Mouse (Mus musculus): ENCODE data around the gene Cyp4f13. TPM values are rescaled to one million over a fixed set of nuclear protein-coding genes. Genes with fewer than 3 reads are reported as not detected.

The Cyp4f13 gene
- total RNA-seq, 1 experiment = 15.2 TPM

- Histone ChIP-seq H3K36me3 (ENCODE audit: control insufficient read depth, insufficient read depth, low read length, poor library complexity, severe bottlenecking) (no peaks in the 10 kb centered on the region), H3K4me3 (ENCODE audit: insufficient read depth in 1 of 2, low read depth in 1 of 2, low read length in 2 of 2, poor library complexity in 1 of 2, severe bottlenecking in 1 of 2) (no peak overlapping the region), H3K27ac (ENCODE audit: insufficient read depth, low read depth, low read length, poor library complexity, severe bottlenecking) (no peak overlapping the region), H3K9ac (ENCODE audit: insufficient read depth, low read depth, low read length, poor library complexity, severe bottlenecking) (no peak overlapping the region), H3K4me1 (ENCODE audit: control insufficient read depth in 2 of 2, insufficient read depth in 2 of 2, low read length in 2 of 2, poor library complexity in 1 of 2) (no peaks in the 10 kb centered on the region), H3K9me3 (ENCODE audit: control insufficient read depth, insufficient read depth, low read depth, low read length) (no peaks in the 10 kb centered on the region)
- TF ChIP-seq CHD2 (IDR thresholded peaks at IDR 0.05; ENCODE audit: low read depth, low read length) (no peak), HCFC1 (IDR thresholded peaks at IDR 0.05; ENCODE audit: borderline replicate concordance, insufficient read depth, low read length) (no peak), ZC3H11A (IDR thresholded peaks at IDR 0.05; ENCODE audit: borderline replicate concordance, low read depth, low read length) (no peak), ZNF384 (IDR thresholded peaks at IDR 0.05; ENCODE audit: low read depth, low read length) (no peak), MAFK (IDR thresholded peaks at IDR 0.05; ENCODE audit: insufficient read depth, low read depth, low read length) (no peak)
- in situ Hi-C loops (cut with MboI; ENCODE audit: low sequenced_read_pairs in 2 of 2, unreplicated experiment in 2 of 2) = no loop called here
- DNase-seq (ENCODE audit: low read depth, low spot score) = no peak
Measured at GRCm38 (mm10) chr17:32939831-32940230, 7.4 kb downstream of the Cyp4f13 start.

GRCm38 (mm10) chr17:32927803-32928202, 19.4 kb downstream of the Cyp4f13 start:
- Histone ChIP-seq H3K9ac (ENCODE audit: insufficient read depth, low read depth, low read length, poor library complexity, severe bottlenecking) (no peak overlapping the region), H3K36me3 (ENCODE audit: control insufficient read depth, insufficient read depth, low read length, poor library complexity, severe bottlenecking) (peaks cover 1% of the 10 kb centered on the region; the same call in 1 of the 2 replicates), H3K27ac (ENCODE audit: insufficient read depth, low read depth, low read length, poor library complexity, severe bottlenecking) (no peak overlapping the region), H3K9me3 (ENCODE audit: control insufficient read depth, insufficient read depth, low read depth, low read length) (no peaks in the 10 kb centered on the region), H3K4me1 (ENCODE audit: control insufficient read depth in 2 of 2, insufficient read depth in 2 of 2, low read length in 2 of 2, poor library complexity in 1 of 2) (peaks cover 4 to 7% of the 10 kb centered on the region in 2 experiments; a peak in 2 of 4 replicates), H3K4me3 (ENCODE audit: insufficient read depth in 1 of 2, low read depth in 1 of 2, low read length in 2 of 2, poor library complexity in 1 of 2, severe bottlenecking in 1 of 2) (no peak overlapping the region)
- TF ChIP-seq ZNF384 (IDR thresholded peaks at IDR 0.05; ENCODE audit: low read depth, low read length) (no peak), ZC3H11A (IDR thresholded peaks at IDR 0.05; ENCODE audit: borderline replicate concordance, low read depth, low read length) (no peak), HCFC1 (IDR thresholded peaks at IDR 0.05; ENCODE audit: borderline replicate concordance, insufficient read depth, low read length) (no peak), CHD2 (IDR thresholded peaks at IDR 0.05; ENCODE audit: low read depth, low read length) (no peak), MAFK (IDR thresholded peaks at IDR 0.05; ENCODE audit: insufficient read depth, low read depth, low read length) (no peak)
- in situ Hi-C loops (cut with MboI; ENCODE audit: low sequenced_read_pairs in 2 of 2, unreplicated experiment in 2 of 2) = no loop called here
- no peak for DNase-seq (ENCODE audit: low read depth, low spot score)

GRCm38 (mm10) chr17:32924658-32925312, 22.4 kb downstream of the Cyp4f13 start:
- H3K9ac ChIP-seq (ENCODE audit: insufficient read depth, low read depth, low read length, poor library complexity, severe bottlenecking) = peak overlapping the region; percentile 81
- no peaks in the 10 kb centered on the region for H3K9me3 ChIP-seq (ENCODE audit: control insufficient read depth, insufficient read depth, low read depth, low read length)
- peak overlapping the region; percentile 26; the same call in 1 of the 2 replicates for H3K27ac ChIP-seq (ENCODE audit: insufficient read depth, low read depth, low read length, poor library complexity, severe bottlenecking)
- in situ Hi-C loops (cut with MboI; ENCODE audit: low sequenced_read_pairs in 2 of 2, unreplicated experiment in 2 of 2) = no loop called here
- no peak for DNase-seq (ENCODE audit: low read depth, low spot score)
- TF ChIP-seq MAFK (IDR thresholded peaks at IDR 0.05; ENCODE audit: insufficient read depth, low read depth, low read length) (no peak), ZNF384 (IDR thresholded peaks at IDR 0.05; ENCODE audit: low read depth, low read length) (no peak), HCFC1 (IDR thresholded peaks at IDR 0.05; ENCODE audit: borderline replicate concordance, insufficient read depth, low read length) (no peak), ZC3H11A (IDR thresholded peaks at IDR 0.05; ENCODE audit: borderline replicate concordance, low read depth, low read length) (no peak), CHD2 (IDR thresholded peaks at IDR 0.05; ENCODE audit: low read depth, low read length) (no peak)
- no peaks in the 10 kb centered on the region; the same call in 1 of the 2 replicates for H3K36me3 ChIP-seq (ENCODE audit: control insufficient read depth, insufficient read depth, low read length, poor library complexity, severe bottlenecking)
- H3K4me1 ChIP-seq (ENCODE audit: control insufficient read depth in 2 of 2, insufficient read depth in 2 of 2, low read length in 2 of 2, poor library complexity in 1 of 2) = peaks cover 4 to 7% of the 10 kb centered on the region in 2 experiments; a peak in 2 of 4 replicates
- peak overlapping the region; percentile 63 to 85 for H3K4me3 ChIP-seq (ENCODE audit: insufficient read depth in 1 of 2, low read depth in 1 of 2, low read length in 2 of 2, poor library complexity in 1 of 2, severe bottlenecking in 1 of 2)

GRCm38 (mm10) chr17:32923681-32924080, 23.5 kb downstream of the Cyp4f13 start:
- Histone ChIP-seq H3K9me3 (ENCODE audit: control insufficient read depth, insufficient read depth, low read depth, low read length) (no peaks in the 10 kb centered on the region), H3K4me1 (ENCODE audit: control insufficient read depth in 2 of 2, insufficient read depth in 2 of 2, low read length in 2 of 2, poor library complexity in 1 of 2) (peaks cover 4 to 7% of the 10 kb centered on the region in 2 experiments; a peak in 2 of 4 replicates), H3K36me3 (ENCODE audit: control insufficient read depth, insufficient read depth, low read length, poor library complexity, severe bottlenecking) (no peaks in the 10 kb centered on the region), H3K9ac (ENCODE audit: insufficient read depth, low read depth, low read length, poor library complexity, severe bottlenecking) (no peak overlapping the region), H3K27ac (ENCODE audit: insufficient read depth, low read depth, low read length, poor library complexity, severe bottlenecking) (no peak overlapping the region), H3K4me3 (ENCODE audit: insufficient read depth in 1 of 2, low read depth in 1 of 2, low read length in 2 of 2, poor library complexity in 1 of 2, severe bottlenecking in 1 of 2) (no peak overlapping the region)
- DNase-seq (ENCODE audit: low read depth, low spot score) = no peak
- TF ChIP-seq ZC3H11A (IDR thresholded peaks at IDR 0.05; ENCODE audit: borderline replicate concordance, low read depth, low read length) (no peak), ZNF384 (IDR thresholded peaks at IDR 0.05; ENCODE audit: low read depth, low read length) (no peak), MAFK (IDR thresholded peaks at IDR 0.05; ENCODE audit: insufficient read depth, low read depth, low read length) (no peak), HCFC1 (IDR thresholded peaks at IDR 0.05; ENCODE audit: borderline replicate concordance, insufficient read depth, low read length) (no peak), CHD2 (IDR thresholded peaks at IDR 0.05; ENCODE audit: low read depth, low read length) (no peak)
- in situ Hi-C loops (cut with MboI; ENCODE audit: low sequenced_read_pairs in 2 of 2, unreplicated experiment in 2 of 2) = no loop called here

Measured in ES-E14 (cell line).